Mouse (Mus musculus): Measurements from ENCODE around the gene 4930404N11Rik. TPM values are rescaled to one million over a fixed set of nuclear protein-coding genes. Genes with fewer than 3 reads are reported as not detected.

Gene 4930404N11Rik
- polyA plus RNA-seq, 2 experiments = 0.37 to 0.43 TPM

DNA sequence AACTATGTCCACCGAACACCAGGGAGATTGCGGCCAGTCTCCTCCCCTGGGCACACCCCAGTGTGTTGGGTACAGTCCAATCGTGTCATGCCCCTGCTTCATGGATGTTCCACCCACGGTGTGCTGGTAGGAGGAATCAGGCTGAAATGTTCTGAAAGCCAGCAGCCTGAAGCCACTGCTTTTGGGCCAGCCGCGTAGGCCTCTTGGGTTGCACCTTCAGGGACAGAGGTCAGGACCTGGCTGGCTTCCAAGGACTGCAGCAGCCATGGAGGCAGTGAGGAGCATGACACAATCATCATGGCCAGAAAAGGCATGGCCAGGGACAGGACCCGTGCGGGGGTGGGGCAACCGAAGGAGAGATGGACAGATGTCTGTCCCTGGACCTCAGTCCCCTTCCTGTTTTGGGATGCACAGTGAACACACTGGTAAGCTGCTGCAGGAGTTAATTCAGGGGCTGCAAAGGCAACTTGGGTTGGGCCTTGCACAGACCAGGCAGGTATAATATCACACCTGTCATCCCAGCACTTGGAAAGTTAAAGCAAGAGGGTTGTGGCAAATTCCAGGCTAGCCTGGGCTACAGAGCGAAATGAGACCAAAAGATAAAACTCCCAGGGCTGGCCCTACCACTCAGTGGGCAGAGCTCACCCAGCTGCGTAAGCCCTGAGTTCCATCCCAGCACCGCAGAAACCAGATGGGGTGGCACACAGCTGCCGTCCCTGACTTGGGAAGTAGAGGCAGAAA, 46.9 kb downstream of the 4930404N11Rik start:
- 92% methylated on average over 13 of the region's 13 CpGs for WGBS
- DNase-seq (ENCODE audit: low spot score) (no peak), ATAC-seq (ENCODE audit: low FRiP score, low read depth) (no peak)
- Histone ChIP-seq H3K27ac (replicated peaks; ENCODE audit: low read depth, low read length) (peak overlapping the region; percentile 87), H3K4me3 (replicated peaks; ENCODE audit: low read length) (no peak overlapping the region), H3K9ac (ENCODE audit: low read depth, low read length, severe bottlenecking) (peak overlapping the region; percentile 47; the same call in 1 of the 2 replicates), H3K4me2 (replicated peaks; ENCODE audit: low read depth, low read length, severe bottlenecking) (peak overlapping the region; percentile 62), H3K27me3 (ENCODE audit: control insufficient read depth, insufficient read depth, low read length) (no peaks in the 10 kb centered on the region), H3K9me3 (ENCODE audit: control insufficient read depth, low read length) (no peaks in the 10 kb centered on the region), H3K36me3 (ENCODE audit: control insufficient read depth, insufficient read depth, low read length) (peaks cover 61% of the 10 kb centered on the region), H3K4me1 (ENCODE audit: control insufficient read depth, insufficient read depth, low read length) (peaks cover 23% of the 10 kb centered on the region)
- no peak for TF ChIP-seq POLR2A (IDR thresholded peaks at IDR 0.05; ENCODE audit: borderline replicate concordance, extremely low read depth, insufficient read depth, insufficient read length)

DNA sequence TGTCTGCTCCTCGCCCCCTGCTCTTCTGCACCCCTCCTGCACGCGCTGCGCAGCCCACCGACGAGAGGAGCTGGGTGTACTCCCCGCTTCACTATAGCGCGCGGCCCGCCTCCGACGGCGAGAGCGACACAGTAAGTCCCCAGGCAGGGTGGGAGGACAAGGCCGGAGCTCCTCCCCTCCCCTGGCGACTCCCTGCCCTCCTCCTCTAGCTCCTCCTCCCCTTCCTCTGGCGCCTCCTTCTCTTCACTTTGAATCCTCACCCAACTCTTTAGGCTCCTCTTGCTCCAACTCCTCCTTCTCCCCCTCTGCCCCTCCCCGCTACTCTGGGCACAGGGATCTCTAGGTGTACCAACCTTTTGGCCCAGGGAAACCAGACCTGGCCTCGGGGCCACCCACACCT, 48.3 kb downstream of the 4930404N11Rik start:
- no peak for TF ChIP-seq POLR2A (IDR thresholded peaks at IDR 0.05; ENCODE audit: borderline replicate concordance, extremely low read depth, insufficient read depth, insufficient read length)
- Histone ChIP-seq H3K27me3 (ENCODE audit: control insufficient read depth, insufficient read depth, low read length) (no peaks in the 10 kb centered on the region), H3K4me2 (replicated peaks; ENCODE audit: low read depth, low read length, severe bottlenecking) (peak overlapping the region; percentile 29), H3K36me3 (ENCODE audit: control insufficient read depth, insufficient read depth, low read length) (peaks cover 61% of the 10 kb centered on the region), H3K9me3 (ENCODE audit: control insufficient read depth, low read length) (no peaks in the 10 kb centered on the region), H3K4me3 (replicated peaks; ENCODE audit: low read length) (peak overlapping the region; percentile 3), H3K4me1 (ENCODE audit: control insufficient read depth, insufficient read depth, low read length) (peaks cover 23% of the 10 kb centered on the region), H3K27ac (replicated peaks; ENCODE audit: low read depth, low read length) (no peak overlapping the region), H3K9ac (ENCODE audit: low read depth, low read length, severe bottlenecking) (peak overlapping the region; percentile 5; the same call in 1 of the 2 replicates)
- WGBS = 12% methylated on average over 17 of the region's 20 CpGs
- DNase-seq (ENCODE audit: low spot score) (peak; percentile 67), ATAC-seq (ENCODE audit: low FRiP score, low read depth) (no peak)

DNA sequence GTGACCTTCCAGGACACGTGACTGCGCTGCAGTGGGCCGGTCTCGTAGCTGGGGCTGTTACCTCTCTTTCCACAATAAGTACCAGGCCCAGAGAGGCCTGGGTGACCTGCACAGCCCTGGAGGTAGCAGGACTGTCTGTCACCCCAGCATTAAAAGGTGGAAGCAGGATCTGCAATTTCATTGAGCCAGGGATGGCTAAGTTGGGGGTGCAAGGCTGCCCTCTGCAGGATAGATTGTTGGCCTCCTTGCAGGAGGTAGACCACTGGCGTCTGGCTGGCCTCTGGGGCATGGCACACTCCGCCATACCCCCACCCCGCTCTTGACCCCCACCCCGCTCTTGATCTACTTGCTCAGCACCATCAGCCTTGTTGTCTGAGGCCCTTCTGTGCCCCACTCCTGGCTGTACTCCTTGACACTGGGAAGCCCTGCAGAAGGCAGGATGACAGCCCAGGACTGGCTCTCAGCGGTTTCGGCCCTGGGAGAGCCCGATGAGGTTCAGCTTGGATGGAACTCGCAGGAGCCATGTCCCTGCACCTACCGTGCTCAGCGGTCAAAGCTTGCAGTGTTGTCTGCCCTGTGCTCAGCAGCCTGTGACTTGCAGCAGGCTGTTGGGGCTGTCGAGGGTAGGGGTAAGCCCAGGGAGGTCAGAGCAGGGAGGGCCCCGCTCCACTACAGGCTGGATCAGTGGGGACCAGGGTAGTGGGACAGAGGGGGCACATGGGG, 49.1 kb downstream of the 4930404N11Rik start:
- ATAC-seq (ENCODE audit: low FRiP score, low read depth) (no peak), DNase-seq (ENCODE audit: low spot score) (peak; percentile 42)
- peaks cover 18% of the 10 kb centered on the region for H3K4me1 ChIP-seq (ENCODE audit: control insufficient read depth, insufficient read depth, low read length)
- peak overlapping the region; percentile 29 for H3K4me2 ChIP-seq (replicated peaks; ENCODE audit: low read depth, low read length, severe bottlenecking)
- no peaks in the 10 kb centered on the region for H3K9me3 ChIP-seq (ENCODE audit: control insufficient read depth, low read length)
- H3K36me3 ChIP-seq (ENCODE audit: control insufficient read depth, insufficient read depth, low read length) = peaks cover 69% of the 10 kb centered on the region
- no peak for TF ChIP-seq POLR2A (IDR thresholded peaks at IDR 0.05; ENCODE audit: borderline replicate concordance, extremely low read depth, insufficient read depth, insufficient read length)
- 0 out of 2 replicates have a peak overlapping the region, but pooled peaks have one; percentile 26 for H3K27ac ChIP-seq (replicated peaks; ENCODE audit: low read depth, low read length)
- H3K9ac ChIP-seq (ENCODE audit: low read depth, low read length, severe bottlenecking) = peak overlapping the region; percentile 5; the same call in 1 of the 2 replicates
- H3K27me3 ChIP-seq (ENCODE audit: control insufficient read depth, insufficient read depth, low read length) = no peaks in the 10 kb centered on the region
- WGBS = 52% methylated on average over 14 of the region's 16 CpGs
- H3K4me3 ChIP-seq (replicated peaks; ENCODE audit: low read length) = peak overlapping the region; percentile 3

DNA sequence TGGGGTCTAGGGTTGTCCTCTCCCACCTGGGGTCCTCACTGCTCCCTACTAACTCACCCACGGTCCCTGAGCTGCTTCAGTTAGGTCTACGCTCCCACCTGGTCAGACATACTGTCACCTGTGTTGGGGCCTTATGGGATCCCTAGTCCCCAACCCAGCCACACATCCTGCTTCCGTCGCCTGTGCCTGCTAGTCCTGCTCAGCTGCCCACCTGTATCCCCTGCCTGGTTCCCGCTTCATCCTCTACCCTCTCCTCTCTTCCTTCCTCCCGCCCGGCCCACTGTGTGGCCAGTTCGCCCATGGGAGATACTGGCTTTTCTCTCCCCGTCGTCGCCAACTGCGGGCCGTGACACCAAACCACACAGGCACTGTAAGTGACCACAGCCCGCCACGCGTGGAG, 50.0 kb downstream of the 4930404N11Rik start:
- WGBS = 93% methylated on average over 16 of the region's 16 CpGs
- H3K4me3 ChIP-seq (replicated peaks; ENCODE audit: low read length) = no peak overlapping the region
- ATAC-seq (ENCODE audit: low FRiP score, low read depth) (no peak), DNase-seq (ENCODE audit: low spot score) (no peak)
- no peaks in the 10 kb centered on the region for H3K27me3 ChIP-seq (ENCODE audit: control insufficient read depth, insufficient read depth, low read length)
- H3K4me1 ChIP-seq (ENCODE audit: control insufficient read depth, insufficient read depth, low read length) = peaks cover 18% of the 10 kb centered on the region
- TF ChIP-seq POLR2A (IDR thresholded peaks at IDR 0.05; ENCODE audit: borderline replicate concordance, extremely low read depth, insufficient read depth, insufficient read length) = no peak
- H3K9ac ChIP-seq (ENCODE audit: low read depth, low read length, severe bottlenecking) = no peak overlapping the region
- H3K27ac ChIP-seq (replicated peaks; ENCODE audit: low read depth, low read length) = no peak overlapping the region
- H3K4me2 ChIP-seq (replicated peaks; ENCODE audit: low read depth, low read length, severe bottlenecking) = no peak overlapping the region
- H3K9me3 ChIP-seq (ENCODE audit: control insufficient read depth, low read length) = no peaks in the 10 kb centered on the region
- peaks cover 78% of the 10 kb centered on the region for H3K36me3 ChIP-seq (ENCODE audit: control insufficient read depth, insufficient read depth, low read length)

DNA sequence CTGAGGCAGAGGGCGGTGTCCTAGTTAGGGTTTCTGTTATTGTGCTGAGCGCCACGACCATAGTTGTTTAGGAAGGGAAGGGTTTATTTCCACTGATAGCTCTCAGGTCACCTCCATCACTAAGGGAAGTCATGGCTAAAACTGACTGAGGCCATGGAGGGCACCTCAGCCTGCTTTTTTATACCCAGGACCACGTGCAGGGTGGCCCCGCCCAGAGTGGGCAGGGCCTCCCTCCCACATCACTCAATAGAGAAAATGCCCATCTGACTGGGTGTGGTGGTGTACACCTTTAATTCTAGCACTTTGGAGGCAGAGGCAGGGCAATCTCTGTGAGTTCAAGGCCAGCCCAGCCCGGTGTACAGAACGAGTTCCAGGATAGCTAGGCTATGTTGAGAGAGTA, 51.4 kb downstream of the 4930404N11Rik start:
- no peak overlapping the region for H3K27ac ChIP-seq (replicated peaks; ENCODE audit: low read depth, low read length)
- DNase-seq (ENCODE audit: low spot score) (no peak), ATAC-seq (ENCODE audit: low FRiP score, low read depth) (no peak)
- no peak overlapping the region for H3K4me2 ChIP-seq (replicated peaks; ENCODE audit: low read depth, low read length, severe bottlenecking)
- H3K4me3 ChIP-seq (replicated peaks; ENCODE audit: low read length) = no peak overlapping the region
- H3K9ac ChIP-seq (ENCODE audit: low read depth, low read length, severe bottlenecking) = no peak overlapping the region
- no peaks in the 10 kb centered on the region for H3K27me3 ChIP-seq (ENCODE audit: control insufficient read depth, insufficient read depth, low read length)
- peaks cover 90% of the 10 kb centered on the region for H3K36me3 ChIP-seq (ENCODE audit: control insufficient read depth, insufficient read depth, low read length)
- TF ChIP-seq POLR2A (IDR thresholded peaks at IDR 0.05; ENCODE audit: borderline replicate concordance, extremely low read depth, insufficient read depth, insufficient read length) = no peak
- 78% methylated on average over 7 of the region's 7 CpGs for WGBS
- H3K9me3 ChIP-seq (ENCODE audit: control insufficient read depth, low read length) = no peaks in the 10 kb centered on the region
- H3K4me1 ChIP-seq (ENCODE audit: control insufficient read depth, insufficient read depth, low read length) = peaks cover 11% of the 10 kb centered on the region

All from limb, embryonic 14.5 days (tissue).